Mouse (Mus musculus) hematopoietic stem cell, adult 5-6 weeks (primary cell): Measurements from ENCODE around the gene Chst3. TPM values are rescaled to one million over a fixed set of nuclear protein-coding genes. Genes with fewer than 3 reads are reported as not detected.
"Not testable (repeated sequence)": the region's sequence is repeated elsewhere in the genome, so short reads cannot be mapped to it uniquely, and the experiment has no call there.

Experiments
- ATAC-seq, 2 experiments: fragments of 125-278 bp in 1 of 2; replicated peaks in 1 of 2; 2 replicates each; pipeline ENCODE4 v1.8.0; 2016 to 2017; ENCODE audit warnings: inconsistent platforms in 2 of 2, mild to moderate bottlenecking in 2 of 2, moderate number of reproducible peaks in 2 of 2, low read depth in 1 of 2, moderate TSS enrichment in 1 of 2; ENCODE audit not compliant: low FRiP score in 2 of 2, poor library complexity in 2 of 2, severe bottlenecking in 2 of 2, insufficient read depth in 1 of 2, low TSS enrichment in 1 of 2
- total RNA-seq: library from RNA; stranded (forward); fragments of 172-1452, 232-1000 nt; gene quantifications from 2 replicates; pipeline ENCODE4 v1.2.3, GENCODE M21; 2017

Chst3 gene
- 0.10 and 0.31 TPM in 2 replicates for total RNA-seq

- peak in 1 of 2 experiments; percentile 36; a peak in 3 of 4 replicates for ATAC-seq
Observed at GRCm38 (mm10) chr10:60218591-60219499, at the start of gene Chst3. Gene Chst3, minus strand, starts transcription at chr10:60219260.

GRCm38 (mm10) chr10:60268738-60269137, 49.7 kb upstream of the Chst3 start:
- ATAC-seq, result no peak

DNA sequence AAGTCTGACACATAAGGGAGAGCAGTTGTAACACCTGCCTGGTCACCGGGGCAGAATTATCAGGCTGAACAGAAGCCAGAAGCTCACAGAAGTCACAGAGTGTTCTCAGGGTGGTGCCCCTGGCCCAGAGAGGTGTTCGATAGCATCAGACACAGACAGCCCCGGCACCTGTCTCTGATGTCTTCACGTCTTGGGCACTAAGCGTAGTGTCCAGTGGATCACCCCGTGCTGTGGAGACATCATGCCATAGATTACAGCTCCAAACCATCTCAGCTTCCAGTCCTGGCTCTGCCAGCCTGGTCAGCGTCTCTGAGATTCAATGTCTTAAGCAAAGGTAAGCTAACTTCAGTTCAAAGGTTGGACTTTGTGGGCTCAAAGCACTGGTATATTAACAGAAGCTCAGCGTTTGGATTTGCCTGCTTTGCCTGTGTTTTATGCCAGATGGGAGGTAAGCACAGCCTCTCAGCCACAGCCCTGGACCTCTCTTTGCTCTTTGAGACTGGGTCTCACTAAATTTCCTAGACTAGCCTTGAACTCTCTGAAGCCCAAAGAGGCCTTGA, 47.9 kb upstream of the Chst3 start:
- no peak for ATAC-seq

DNA sequence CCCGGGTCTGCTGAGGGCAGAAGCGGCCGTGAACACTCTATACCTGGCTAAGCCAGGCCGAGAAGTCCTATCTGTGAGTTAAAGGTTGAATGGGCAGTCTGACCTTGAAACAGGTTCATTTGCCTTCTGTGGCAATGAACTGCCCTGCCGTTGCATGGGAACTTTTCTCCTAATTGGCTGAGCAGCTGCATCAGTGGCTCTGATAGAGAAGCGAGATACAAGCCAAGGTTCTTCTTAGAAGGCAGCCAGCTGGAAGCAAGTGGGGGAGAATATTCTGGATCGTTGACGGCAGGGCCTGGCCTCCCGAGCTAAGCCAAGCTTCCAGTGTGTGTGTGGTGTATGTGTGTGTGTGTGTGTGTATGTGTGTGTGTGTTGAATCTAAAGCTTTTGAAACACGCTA, 46.2 kb upstream of the Chst3 start:
- no peak for ATAC-seq

DNA sequence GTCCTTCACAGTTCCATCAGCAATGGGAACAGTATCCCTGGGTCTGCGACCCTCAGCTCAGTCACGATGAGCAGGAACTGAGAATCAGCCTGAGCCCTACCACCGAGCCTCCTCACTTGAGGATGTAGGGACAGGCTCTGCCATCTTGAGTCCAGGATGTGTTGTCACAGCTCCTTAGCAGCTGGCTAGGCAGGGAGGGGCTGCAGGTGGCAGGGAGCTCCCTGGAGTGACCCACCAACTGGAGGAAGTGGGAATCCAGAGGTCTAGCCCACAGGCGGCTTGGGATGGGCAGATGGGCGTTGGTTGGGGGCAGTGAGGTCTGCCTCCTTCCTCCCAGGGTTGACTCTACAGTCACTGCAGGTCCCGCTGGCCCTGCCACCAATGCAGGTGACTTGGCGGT, 44.3 kb upstream of the Chst3 start:
- peak; percentile 13 to 43; a peak in 2 of 4 replicates for ATAC-seq

- ATAC-seq, result peak; percentile 83
Observed at GRCm38 (mm10) chr10:60262386-60262785, 43.3 kb upstream of the Chst3 start.

DNA sequence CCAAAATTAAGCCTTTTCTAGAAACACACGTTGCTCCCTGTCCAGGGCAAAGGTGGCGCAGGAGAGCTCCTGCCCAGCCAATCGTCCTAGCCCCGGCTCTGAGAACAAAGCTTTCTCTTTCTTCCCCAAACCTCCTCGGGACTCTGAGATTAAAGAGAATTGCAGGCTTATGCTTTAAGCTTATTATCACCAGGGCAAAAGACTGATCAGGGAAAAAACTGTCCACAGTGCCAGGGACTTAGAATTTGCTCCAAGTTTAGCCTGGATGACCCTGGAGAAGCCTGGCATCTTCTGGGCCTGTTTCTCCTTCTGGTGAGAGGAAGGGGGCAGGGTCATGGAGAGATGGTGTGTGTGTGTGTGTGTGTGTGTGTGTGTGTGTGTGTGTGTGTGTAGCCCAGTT, 42.5 kb upstream of the Chst3 start:
- no peak for ATAC-seq

- peak; percentile 47 to 56 for ATAC-seq
Observed at GRCm38 (mm10) chr10:60260557-60261294, 41.7 kb upstream of the Chst3 start.

DNA sequence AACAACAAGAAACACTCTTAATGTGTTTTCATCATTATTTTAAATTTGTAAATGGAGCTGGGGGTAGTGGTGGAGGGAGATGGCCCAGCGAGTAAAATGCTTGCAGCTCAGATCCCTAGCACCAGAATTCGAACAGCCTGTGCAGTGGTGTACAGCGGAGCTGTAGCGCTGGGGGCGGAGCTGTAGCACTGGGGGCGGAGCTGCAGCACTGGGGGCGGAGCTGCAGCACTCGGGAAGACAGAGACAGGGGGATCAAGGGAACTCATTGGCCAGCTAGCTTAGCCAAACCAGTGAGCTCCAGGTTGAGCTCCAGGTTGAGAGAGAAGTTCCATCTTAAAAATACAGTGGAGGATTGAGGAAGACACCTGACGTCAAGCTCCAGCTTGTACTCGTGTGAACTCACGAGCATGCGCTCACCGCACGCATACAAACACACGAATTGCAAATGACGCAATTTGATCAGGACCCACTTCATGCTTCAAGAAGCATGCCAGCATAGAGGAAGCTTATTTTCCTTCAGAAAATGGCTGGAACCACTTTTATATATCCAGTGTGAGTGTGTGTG, 38.3 kb upstream of the Chst3 start:
- ATAC-seq, result no peak

DNA sequence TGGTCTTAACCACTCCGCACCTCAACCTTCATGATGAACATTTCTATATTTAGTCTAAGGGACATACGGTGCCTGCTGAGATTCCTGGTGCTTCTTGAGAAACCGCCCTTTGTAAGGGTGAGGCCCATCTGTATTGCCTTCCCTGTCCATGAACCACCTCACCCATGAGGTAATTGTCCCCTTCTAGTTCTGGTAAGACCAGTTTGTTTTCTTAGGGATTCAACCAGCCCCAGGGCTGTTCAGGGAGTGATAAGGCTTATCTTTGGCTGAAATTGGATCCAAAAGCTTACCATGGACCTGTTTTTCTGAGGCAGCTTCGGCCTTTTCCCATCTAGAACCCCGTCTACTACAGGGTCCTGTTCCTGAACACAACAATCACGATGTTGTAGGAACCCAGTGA, 37.0 kb upstream of the Chst3 start:
- ATAC-seq, result no peak

DNA sequence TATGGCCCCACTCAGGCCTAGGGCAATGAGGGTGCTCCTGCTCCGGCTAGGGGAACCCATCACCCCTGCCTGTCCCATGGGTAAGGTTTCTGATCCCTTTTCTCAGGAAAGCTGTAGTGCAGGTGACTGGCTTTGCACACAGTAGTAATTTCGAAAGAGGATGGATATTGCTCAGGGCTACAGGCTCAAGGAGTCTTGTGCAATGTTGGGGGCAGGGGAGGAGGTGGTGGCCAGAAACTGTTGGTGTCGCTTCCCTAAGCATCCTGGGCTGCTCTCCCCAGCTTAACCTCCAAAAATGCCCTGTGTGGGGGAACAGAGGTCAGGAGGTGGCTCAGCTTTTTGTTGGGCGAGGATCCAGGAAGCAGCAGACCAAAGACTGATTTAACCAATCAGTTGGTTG, 33.5 kb upstream of the Chst3 start:
- ATAC-seq, result peak; percentile 67 to 75; a peak in 3 of 4 replicates

DNA sequence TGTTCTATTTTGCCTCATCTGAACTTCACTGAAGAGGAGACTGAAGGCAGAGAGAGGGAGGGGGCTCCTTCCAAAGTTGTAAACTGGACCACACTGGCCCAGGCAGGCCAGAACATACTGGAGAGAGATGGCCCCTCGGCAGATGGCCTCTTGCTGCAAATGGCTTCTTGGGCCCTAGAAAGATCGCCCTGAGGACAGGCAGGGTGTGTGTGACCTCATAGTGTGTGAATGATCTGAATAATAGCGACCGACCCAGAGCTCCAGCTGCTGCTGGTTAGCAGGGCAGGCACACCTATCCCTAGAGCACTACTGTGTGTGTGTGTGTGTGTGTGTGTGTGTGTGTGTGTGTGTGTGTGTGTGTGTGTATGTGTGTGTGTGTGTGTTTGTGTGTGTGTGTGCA, 33.1 kb upstream of the Chst3 start:
- ATAC-seq, result no peak

DNA sequence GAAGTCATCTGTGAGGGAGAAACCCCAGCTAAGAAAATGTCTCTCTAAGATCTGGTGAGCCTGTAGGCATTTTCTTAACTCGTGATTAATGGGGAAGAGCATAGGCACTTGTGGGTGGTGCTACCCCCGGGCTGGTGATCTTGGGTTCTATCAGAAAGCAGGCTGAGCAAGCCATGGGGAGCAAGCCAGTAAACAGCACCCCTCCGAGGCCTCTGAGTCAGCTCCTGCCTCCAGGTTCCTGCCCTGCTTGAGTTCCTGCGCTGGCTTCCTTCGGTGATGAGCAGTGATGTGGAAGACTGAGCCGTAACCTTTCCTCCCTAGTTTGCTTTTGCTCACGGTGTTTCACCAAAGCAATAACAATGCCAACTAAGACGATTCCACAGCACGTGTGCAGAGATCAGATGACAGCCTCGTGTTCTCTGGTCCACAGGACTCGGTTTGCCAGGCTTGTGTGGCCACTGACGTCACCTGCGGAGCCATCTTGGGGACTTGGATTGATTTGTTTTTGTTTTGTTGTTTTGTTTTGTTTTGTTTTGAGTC, 31.4 kb upstream of the Chst3 start:
- ATAC-seq, result no peak

DNA sequence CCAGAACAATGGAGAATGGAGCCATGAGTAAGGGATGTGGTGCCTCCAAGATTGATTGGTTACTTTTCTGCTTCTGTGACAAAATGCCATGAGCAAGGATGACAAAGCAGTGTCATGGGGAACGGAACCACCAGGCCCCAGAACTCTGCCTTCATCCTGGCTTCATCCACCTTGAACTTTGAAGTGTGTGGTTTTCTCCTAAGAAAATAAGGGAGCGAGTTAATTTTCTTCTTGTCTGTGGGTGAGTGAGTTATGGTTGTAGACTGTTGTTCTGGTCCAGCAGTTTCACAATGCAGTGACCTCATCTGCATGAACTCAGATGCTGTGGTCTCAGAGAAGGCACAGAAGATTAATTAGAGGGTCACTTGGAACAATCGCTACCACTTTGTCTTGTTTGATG, 29.3 kb upstream of the Chst3 start:
- not testable (repeated sequence) for ATAC-seq

GRCm38 (mm10) chr10:60246519-60246918, 27.5 kb upstream of the Chst3 start:
- peak in 1 of 2 experiments; percentile 72; a peak in 2 of 4 replicates for ATAC-seq

GRCm38 (mm10) chr10:60245635-60246034, 26.6 kb upstream of the Chst3 start:
- no peak for ATAC-seq

DNA sequence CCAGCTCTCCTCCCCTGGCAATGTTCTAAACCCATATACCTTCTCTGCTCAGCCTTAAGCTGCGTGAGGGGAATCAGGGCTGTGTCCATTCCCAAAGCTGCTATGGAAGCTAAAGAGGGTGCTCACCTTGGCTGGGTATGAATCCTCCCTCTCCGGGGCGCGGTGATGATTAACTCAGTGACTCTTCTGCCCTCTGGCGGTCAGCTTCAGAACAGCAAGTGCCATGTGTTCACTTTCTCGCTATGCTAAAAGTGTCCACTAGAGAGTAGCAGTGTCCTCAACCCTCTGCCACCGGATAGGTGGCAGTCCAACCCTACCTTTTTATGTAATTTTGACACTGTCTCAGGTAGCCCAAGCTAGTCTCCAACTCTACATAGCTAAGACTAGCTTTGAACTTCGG, 26.0 kb upstream of the Chst3 start:
- ATAC-seq, result peak; percentile 87 to 95
